7 mouse cellular contexts compared by ENCODE assay signal in the genomic region with DNA sequence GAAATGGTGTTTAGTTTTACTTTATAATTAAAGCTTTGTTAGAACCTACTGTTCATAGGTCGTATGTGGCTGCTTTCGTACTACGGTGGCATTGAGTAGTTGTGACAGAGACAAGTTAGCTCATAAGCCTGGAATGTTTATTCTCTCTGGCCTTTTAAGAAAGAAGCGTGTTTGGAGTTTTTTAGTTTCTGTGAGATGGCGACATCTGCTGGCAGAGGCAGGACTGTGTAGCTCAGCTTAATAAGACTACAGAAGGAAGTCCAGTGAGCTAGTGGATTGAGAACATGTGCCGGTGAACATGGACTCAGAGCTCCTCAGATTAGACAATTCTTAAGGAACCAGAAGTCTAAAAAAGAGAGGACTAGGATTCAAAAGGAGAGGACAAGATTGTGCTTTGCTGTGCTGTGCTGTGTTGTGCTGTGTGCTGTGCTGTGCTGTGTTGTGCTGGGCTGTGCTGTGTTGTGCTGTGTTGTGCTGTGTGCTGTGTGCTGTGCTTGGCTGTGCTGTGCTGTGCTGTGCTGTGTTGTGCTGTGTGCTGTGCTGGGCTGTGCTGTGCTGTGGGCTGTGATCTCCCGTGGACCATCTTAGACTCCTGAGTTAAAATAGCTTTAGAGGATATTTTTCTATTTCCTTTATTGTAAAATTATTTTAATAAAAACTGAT. TPM values are rescaled to one million over a fixed set of nuclear protein-coding genes. Genes with fewer than 3 reads are reported as not detected.
A peak's percentile ranks its signal among the peaks of the same experiment; 100 is the strongest.
DNase-seq lines count a peak whose midpoint lies in the region; ATAC-seq lines count a peak whose summit lies in the region.

No protein-coding gene starts in this region.

- H3K27me3 ChIP-seq in intestine, embryonic 16.5 days (replicated peaks; ENCODE audit: control insufficient read depth, insufficient read depth, low read length): no peaks in the 10 kb centered on the region
- H3K27me3 ChIP-seq in midbrain, embryonic 10.5 days (ENCODE audit: low read depth, poor library complexity, severe bottlenecking): no peaks in the 10 kb centered on the region

- H3K9ac ChIP-seq in intestine, embryonic 16.5 days (ENCODE audit: low read depth, low read length): 0 out of 2 replicates have a peak overlapping the region, but pooled peaks have one; percentile 37

- peak; percentile 72 for DNase-seq in adrenal gland, adult 8-10 months
- DNase-seq in embryo, embryonic 11.5 days (ENCODE audit: low read depth, low spot score): peak; percentile 73
- peak; percentile 78 to 88 for DNase-seq in left cerebral cortex, postnatal 25 days (ENCODE audit: low spot score in 2 of 2)
- peak; percentile 65 for DNase-seq in midbrain, embryonic 10.5 days (ENCODE audit: low spot score)
- peak; percentile 58 for DNase-seq in skeletal muscle tissue, adult 2 months (ENCODE audit: low read depth, low spot score)

- 19% methylated on average over 7 of the region's 7 CpGs for WGBS in intestine, embryonic 16.5 days
- WGBS in midbrain, embryonic 10.5 days: 49% methylated on average over 7 of the region's 7 CpGs

- H3K4me2 ChIP-seq in intestine, embryonic 16.5 days (ENCODE audit: low read depth, low read length): no peak overlapping the region

- intact Hi-C loops in left cerebral cortex, postnatal 25 days (cut with DNase I): loop anchor here (2.0 to 10.0 kb wide), 4 partner anchors 33 to 575 kb away; no protein-coding TSS in a partner anchor

- no peaks in the 10 kb centered on the region for H3K4me1 ChIP-seq in intestine, embryonic 16.5 days (ENCODE audit: control insufficient read depth, insufficient read depth, low read length)
- no peaks in the 10 kb centered on the region for H3K4me1 ChIP-seq in midbrain, embryonic 10.5 days

- no peaks in the 10 kb centered on the region for H3K9me3 ChIP-seq in intestine, embryonic 16.5 days (ENCODE audit: control insufficient read depth, low read length)
- no peaks in the 10 kb centered on the region for H3K9me3 ChIP-seq in midbrain, embryonic 10.5 days (replicated peaks)

- no peak overlapping the region for H3K4me3 ChIP-seq in intestine, embryonic 16.5 days (ENCODE audit: low read length)
- H3K4me3 ChIP-seq in midbrain, embryonic 10.5 days: no peak overlapping the region

- peak; percentile 77 for ATAC-seq in granulocyte monocyte progenitor cell, adult 5-6 weeks (replicated peaks; ENCODE audit: poor library complexity, severe bottlenecking)
- peak; percentile 81 for ATAC-seq in intestine, embryonic 16.5 days

- H3K36me3 ChIP-seq in intestine, embryonic 16.5 days (ENCODE audit: control insufficient read depth, insufficient read depth, low read length): no peaks in the 10 kb centered on the region
- peaks cover 70% of the 10 kb centered on the region for H3K36me3 ChIP-seq in midbrain, embryonic 10.5 days

- H3K27ac ChIP-seq in intestine, embryonic 16.5 days (ENCODE audit: low read length): no peak overlapping the region
- no peak overlapping the region for H3K27ac ChIP-seq in midbrain, embryonic 10.5 days (replicated peaks)

RNA-seq across cellular contexts. Expression of a gene that starts 9.9 kb away (rescaled TPM):
- total RNA-seq in adrenal gland, adult 8-10 months (2022): 1 to 10 TPM; 2.7 to 6.3 (median 4.1) TPM
- total RNA-seq in granulocyte monocyte progenitor cell, adult 5-6 weeks (2014; fragmentation: Nextera tagmentation): 9.5 and 11.5 TPM in 2 replicates
- total RNA-seq in granulocyte monocyte progenitor cell, adult 5-6 weeks (2017): 10.1 and 11.3 TPM in 2 replicates
- polyA plus RNA-seq in intestine, embryonic 16.5 days (2015; fragmentation: Nextera tagmentation; extraction: Ambion mirVana): 4.2 and 4.5 TPM in 2 replicates
- 1 to 10 TPM; 2.1 to 2.7 TPM for total RNA-seq in left cerebral cortex, postnatal 25 days (2021)
- polyA plus RNA-seq in midbrain, embryonic 10.5 days (2016; fragmentation: Nextera tagmentation; extraction: Ambion mirVana): 10.3 and 11.0 TPM in 2 replicates

RNA-seq across cellular contexts. Expression of a gene that starts 44.7 kb away (rescaled TPM):
- total RNA-seq in adrenal gland, adult 8-10 months (2022): 10 to 100 TPM; 39.3 to 53.2 (median 44.5) TPM
- 0.17 and 0.92 TPM in 2 replicates for total RNA-seq in granulocyte monocyte progenitor cell, adult 5-6 weeks (2014; fragmentation: Nextera tagmentation)
- 3.1 and 4.3 TPM in 2 replicates for total RNA-seq in granulocyte monocyte progenitor cell, adult 5-6 weeks (2017)
- 393 and 397 TPM in 2 replicates for polyA plus RNA-seq in intestine, embryonic 16.5 days (2015; fragmentation: Nextera tagmentation; extraction: Ambion mirVana)
- 10 to 100 TPM; 11.7 to 16.3 TPM for total RNA-seq in left cerebral cortex, postnatal 25 days (2021)
- polyA plus RNA-seq in midbrain, embryonic 10.5 days (2016; fragmentation: Nextera tagmentation; extraction: Ambion mirVana): 8.5 and 8.9 TPM in 2 replicates

RNA-seq across cellular contexts. Expression of a gene that starts 50.6 kb away (rescaled TPM):
- total RNA-seq in adrenal gland, adult 8-10 months (2022): not detected
- not detected in 2 replicates for total RNA-seq in granulocyte monocyte progenitor cell, adult 5-6 weeks (2014; fragmentation: Nextera tagmentation)
- not detected in 2 replicates for total RNA-seq in granulocyte monocyte progenitor cell, adult 5-6 weeks (2017)
- polyA plus RNA-seq in intestine, embryonic 16.5 days (2015; fragmentation: Nextera tagmentation; extraction: Ambion mirVana): not detected in 2 replicates
- total RNA-seq in left cerebral cortex, postnatal 25 days (2021): under 1 TPM in 1 of 2 experiments, not detected in 1; 0.46 TPM
- not detected in 2 replicates for polyA plus RNA-seq in midbrain, embryonic 10.5 days (2016; fragmentation: Nextera tagmentation; extraction: Ambion mirVana)
